Mouse (Mus musculus) G1E (cell line): ENCODE measurements around the gene Wipi1.

Experiments used
- CTCF ChIP-seq: IDR thresholded peaks from 2 replicates; pipeline ENCODE4 v1.5.1; 2012; ENCODE audit warnings: low read depth, low read length, inconsistent platforms, mixed read lengths
- GATA1 ChIP-seq: IDR thresholded peaks from 2 replicates; pipeline ENCODE4 v1.6.1; 2012; ENCODE audit warnings: borderline replicate concordance, low read length, inconsistent platforms, mixed read lengths
- POLR2AphosphoS5 ChIP-seq: IDR thresholded peaks from 2 replicates; pipeline ENCODE4 v1.6.1; 2012; ENCODE audit warnings: low read depth, low read length, inconsistent platforms; ENCODE audit not compliant: insufficient replicate concordance
- TAL1 ChIP-seq: conservative IDR thresholded peaks from 2 replicates; pipeline ENCODE4 v1.6.1; 2012; ENCODE audit warnings: low read depth, low read length, inconsistent platforms, mixed read lengths

DNA sequence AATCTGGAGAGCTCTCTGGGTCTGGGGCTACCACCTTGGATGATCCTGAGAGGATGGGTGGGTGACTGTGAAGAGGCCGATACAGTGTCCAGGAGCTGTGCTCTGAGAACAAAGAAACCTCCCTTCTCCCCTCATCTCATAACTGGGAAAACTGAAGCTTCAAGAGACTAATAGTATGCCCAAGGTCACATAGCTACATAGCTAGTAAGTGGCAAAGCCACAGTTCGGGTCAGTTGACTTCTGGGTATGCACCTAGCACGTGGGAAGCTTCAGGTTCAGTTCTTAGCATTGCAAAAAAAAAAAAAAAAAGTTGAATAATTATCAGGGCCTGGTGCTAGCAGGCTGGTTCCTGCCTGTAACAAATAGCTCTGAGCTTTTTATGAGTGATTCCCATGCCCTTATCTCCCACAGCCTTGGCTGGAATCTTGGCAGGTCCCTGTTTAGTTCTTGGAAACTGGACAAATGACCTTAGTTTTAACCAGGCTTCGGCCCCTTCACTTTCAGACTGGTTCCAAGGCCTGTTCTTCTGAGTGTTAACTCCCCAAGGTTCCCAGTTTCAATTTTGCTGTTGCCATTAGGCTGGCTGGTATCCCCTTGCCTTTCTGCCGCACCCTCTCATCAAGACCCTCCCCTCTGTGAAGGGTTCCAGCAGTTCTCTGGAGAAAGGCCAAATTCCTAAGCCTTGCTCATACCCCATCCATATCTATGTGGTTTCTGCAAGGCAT lies 29.9 kb upstream of the Wipi1 start:
- TF ChIP-seq TAL1 (no peak), CTCF (no peak), GATA1 (no peak), POLR2AphosphoS5 (no peak)
